ENCODE assay signal across 10 mouse cellular contexts in genomic region chr2:174300186-174300585, GRCm38 (mm10). TPM values are rescaled to one million over a fixed set of nuclear protein-coding genes. Genes with fewer than 3 reads are reported as not detected.
A peak's percentile ranks its signal among the peaks of the same experiment; 100 is the strongest.
DNase-seq lines count a peak whose midpoint lies in the region; ATAC-seq and TF ChIP-seq lines count a peak whose summit lies in the region.
"Had no signal": no experiment of that assay in that cellular context is flagged by ENCODE, and none has a peak within 500 bp of the region (broad histone marks: within the 10 kb centered on the region; RNA-seq: fewer than 3 reads in every experiment).

No protein-coding gene starts in this region.

- intact Hi-C loops in heart, postnatal 10 days (cut with DNase I): no loop called here

- no peak for DNase-seq in heart, embryonic 10.5 days (ENCODE audit: low spot score)
- DNase-seq in heart, postnatal 10 days: no peak
- no peak for DNase-seq in ES-E14 (ENCODE audit: low read depth, low spot score)
- no peak for DNase-seq in hindbrain, embryonic 11.5 days (ENCODE audit: low spot score)
- no peak for DNase-seq in midbrain, embryonic 10.5 days (ENCODE audit: low spot score)
- DNase-seq in cerebellum, adult 2 months: no peak
- no peak for DNase-seq in cerebellum, postnatal 36 days
- DNase-seq: cerebellum, postnatal 25 days had no signal

- H3K4me2 ChIP-seq in hindbrain, embryonic 11.5 days (replicated peaks; ENCODE audit: low read depth, low read length): peak overlapping the region; percentile 47

- ATAC-seq in hindbrain, embryonic 11.5 days (ENCODE audit: low FRiP score): no peak
- ATAC-seq in CD4-positive, CD25-positive, alpha-beta regulatory T cell, adult 4 months: no peak

- H3K9ac ChIP-seq in ES-E14 (ENCODE audit: insufficient read depth, low read depth, low read length, poor library complexity, severe bottlenecking): no peak overlapping the region
- 0 out of 2 replicates have a peak overlapping the region, but pooled peaks have one; percentile 25 for H3K9ac ChIP-seq in hindbrain, embryonic 11.5 days (ENCODE audit: low read depth, low read length)

- peak overlapping the region; percentile 58 for H3K4me3 ChIP-seq in heart, embryonic 10.5 days
- peak overlapping the region; percentile 11 to 34; a peak in 2 of 4 replicates for H3K4me3 ChIP-seq in ES-E14 (ENCODE audit: insufficient read depth in 1 of 2, low read depth in 1 of 2, low read length in 2 of 2, poor library complexity in 1 of 2, severe bottlenecking in 1 of 2)
- peak overlapping the region; percentile 20 for H3K4me3 ChIP-seq in hindbrain, embryonic 11.5 days (ENCODE audit: low read depth, low read length)
- H3K4me3 ChIP-seq in midbrain, embryonic 10.5 days: peak overlapping the region; percentile 57
- H3K4me3 ChIP-seq in cerebellum, adult 2 months (replicated peaks; ENCODE audit: insufficient read depth, low read depth, low read length): no peak overlapping the region

- TF ChIP-seq CTCF in cerebellum, adult 2 months (IDR thresholded peaks at IDR 0.05; ENCODE audit: borderline replicate concordance, insufficient read depth, low read depth, low read length): no peak

- no peak for TF ChIP-seq POLR2A in cerebellum, adult 2 months (IDR thresholded peaks at IDR 0.05; ENCODE audit: borderline replicate concordance, insufficient read depth, low read length)

- H3K36me3 ChIP-seq in heart, embryonic 10.5 days: peaks cover 17% of the 10 kb centered on the region; the same call in 1 of the 2 replicates
- no peaks in the 10 kb centered on the region; the same call in 1 of the 2 replicates for H3K36me3 ChIP-seq in ES-E14 (ENCODE audit: control insufficient read depth, insufficient read depth, low read length, poor library complexity, severe bottlenecking)
- no peaks in the 10 kb centered on the region for H3K36me3 ChIP-seq in hindbrain, embryonic 11.5 days (ENCODE audit: control insufficient read depth, insufficient read depth, low read length)
- H3K36me3 ChIP-seq in midbrain, embryonic 10.5 days: peaks cover 46% of the 10 kb centered on the region

- no peak overlapping the region for H3K27ac ChIP-seq in heart, embryonic 10.5 days
- H3K27ac ChIP-seq in ES-E14 (ENCODE audit: insufficient read depth, low read depth, low read length, poor library complexity, severe bottlenecking): no peak overlapping the region
- H3K27ac ChIP-seq in hindbrain, embryonic 11.5 days (ENCODE audit: low read depth, low read length): no peak overlapping the region
- H3K27ac ChIP-seq in midbrain, embryonic 10.5 days (replicated peaks): no peak overlapping the region
- H3K27ac ChIP-seq in cerebellum, adult 2 months (ENCODE audit: insufficient read depth, low read length): no peak overlapping the region
- H3K27ac ChIP-seq: macrophage had no signal

- peaks cover 47% of the 10 kb centered on the region for H3K9me3 ChIP-seq in heart, embryonic 10.5 days
- H3K9me3 ChIP-seq in ES-E14 (ENCODE audit: control insufficient read depth, insufficient read depth, low read depth, low read length): no peaks in the 10 kb centered on the region
- H3K9me3 ChIP-seq in hindbrain, embryonic 11.5 days (ENCODE audit: control insufficient read depth, low read length): peaks cover 19% of the 10 kb centered on the region
- peaks cover 58% of the 10 kb centered on the region for H3K9me3 ChIP-seq in midbrain, embryonic 10.5 days (replicated peaks)

- in situ Hi-C loops in ES-E14 (cut with MboI; ENCODE audit: low sequenced_read_pairs in 2 of 2, unreplicated experiment in 2 of 2): loop anchor here in 1 of 2 experiments (25.0 kb wide), 2 partner anchors 362 to 587 kb away; no protein-coding TSS in a partner anchor

- H3K27me3 ChIP-seq in heart, embryonic 10.5 days (ENCODE audit: insufficient read depth, poor library complexity, severe bottlenecking): peaks cover 29% of the 10 kb centered on the region
- H3K27me3 ChIP-seq in hindbrain, embryonic 11.5 days (ENCODE audit: control insufficient read depth, insufficient read depth, low read length): peaks cover 21% of the 10 kb centered on the region
- H3K27me3 ChIP-seq in midbrain, embryonic 10.5 days (ENCODE audit: low read depth, poor library complexity, severe bottlenecking): peaks cover 48% of the 10 kb centered on the region
- H3K27me3 ChIP-seq in cerebellum, adult 2 months (ENCODE audit: control insufficient read depth, insufficient read depth, low read length): no peaks in the 10 kb centered on the region

- WGBS in heart, embryonic 10.5 days: 56% methylated on average over 27 of the region's 27 CpGs
- 62% methylated on average over 27 of the region's 27 CpGs for WGBS in hindbrain, embryonic 11.5 days
- WGBS in midbrain, embryonic 10.5 days: 51% methylated on average over 27 of the region's 27 CpGs
- WGBS in cerebellum, adult 2 months: 52% methylated on average over 27 of the region's 27 CpGs

- peaks cover 21% of the 10 kb centered on the region for H3K4me1 ChIP-seq in heart, embryonic 10.5 days
- no peaks in the 10 kb centered on the region for H3K4me1 ChIP-seq in ES-E14 (ENCODE audit: control insufficient read depth in 2 of 2, insufficient read depth in 2 of 2, low read length in 2 of 2, poor library complexity in 1 of 2)
- peaks cover 5% of the 10 kb centered on the region; the same call in 1 of the 2 replicates for H3K4me1 ChIP-seq in hindbrain, embryonic 11.5 days (replicated peaks; ENCODE audit: control insufficient read depth, insufficient read depth, low read length)
- peaks cover 45% of the 10 kb centered on the region for H3K4me1 ChIP-seq in midbrain, embryonic 10.5 days
- H3K4me1 ChIP-seq in cerebellum, adult 2 months (ENCODE audit: control insufficient read depth, insufficient read depth, low read length): no peaks in the 10 kb centered on the region

TF ChIP-seq in ES-E14, 5 proteins besides CTCF, POLR2A, EP300 and RAD21:
- TF ChIP-seq ZNF384 (IDR thresholded peaks at IDR 0.05; ENCODE audit: low read depth, low read length): no peak
- no peak for TF ChIP-seq MAFK (IDR thresholded peaks at IDR 0.05; ENCODE audit: insufficient read depth, low read depth, low read length)

RNA-seq across cellular contexts. Expression of gene Gnas, which starts 16.1 kb away (rescaled TPM):
- polyA plus RNA-seq in heart, embryonic 10.5 days (2016; fragmentation: Nextera tagmentation; extraction: Ambion mirVana): 964 and 1,128 TPM in 2 replicates
- 1,000 to 10,000 TPM; 1,834 to 2,103 TPM for total RNA-seq in heart, postnatal 10 days (2021)
- 196 and 202 TPM in 2 replicates for total RNA-seq in ES-E14 (2012; rRNA removed)
- 1,233 and 1,244 TPM in 2 replicates for polyA plus RNA-seq in hindbrain, embryonic 11.5 days (2014; fragmentation: Nextera tagmentation; extraction: Ambion mirVana)
- polyA plus RNA-seq in midbrain, embryonic 10.5 days (2016; fragmentation: Nextera tagmentation; extraction: Ambion mirVana): 1,043 and 1,067 TPM in 2 replicates
- 100 to 1,000 TPM in 1 of 2 experiments, 10 to 100 TPM in 1; 96.1 to 130 TPM for polyA plus RNA-seq in CD4-positive, CD25-positive, alpha-beta regulatory T cell, adult 4 months (2017; shearing (Covaris generic))
- polyA plus RNA-seq in cerebellum, adult 2 months (2012; rRNA removed): 2,758 and 2,923 TPM in 2 replicates

RNA-seq across cellular contexts. Expression of gene Gm20721, which starts 46.3 kb away (rescaled TPM):
- 7.1 and 20.6 TPM in 2 replicates for polyA plus RNA-seq in heart, embryonic 10.5 days (2016; fragmentation: Nextera tagmentation; extraction: Ambion mirVana)
- 1 to 10 TPM; 2.4 to 2.8 TPM for total RNA-seq in heart, postnatal 10 days (2021)
- 15.6 and 17.7 TPM in 2 replicates for total RNA-seq in ES-E14 (2012; rRNA removed)
- polyA plus RNA-seq in hindbrain, embryonic 11.5 days (2014; fragmentation: Nextera tagmentation; extraction: Ambion mirVana): 17.6 and 22.8 TPM in 2 replicates
- polyA plus RNA-seq in midbrain, embryonic 10.5 days (2016; fragmentation: Nextera tagmentation; extraction: Ambion mirVana): 12.7 and 15.2 TPM in 2 replicates
- 1 to 10 TPM; 1.6 to 2.3 TPM for polyA plus RNA-seq in CD4-positive, CD25-positive, alpha-beta regulatory T cell, adult 4 months (2017; shearing (Covaris generic))
- 0.06 and 0.07 TPM in 2 replicates for polyA plus RNA-seq in cerebellum, adult 2 months (2012; rRNA removed)
